Mouse (Mus musculus) heart, postnatal 0 days (tissue): ENCODE results near the gene Ddx49.
A peak's percentile ranks its signal among the peaks of the same experiment; 100 is the strongest.

ENCODE experiments used
- CTCF ChIP-seq: IDR thresholded peaks from 2 replicates; pipeline ENCODE4 v1.5.1; 2016; ENCODE audit warnings: antibody characterized with exemption, control low read depth, low read depth
- EP300 ChIP-seq: IDR thresholded peaks from 2 replicates; pipeline ENCODE4 v1.6.1; 2016; ENCODE audit warnings: antibody characterized with exemption, low read depth

- TF ChIP-seq CTCF: 0 out of 2 replicates have a peak, but pooled peaks have one; percentile 0
- TF ChIP-seq EP300: no peak
Measured at GRCm38 (mm10) chr8:70286737-70287136, 15.6 kb downstream of the Ddx49 start.
